In the genomic region with DNA sequence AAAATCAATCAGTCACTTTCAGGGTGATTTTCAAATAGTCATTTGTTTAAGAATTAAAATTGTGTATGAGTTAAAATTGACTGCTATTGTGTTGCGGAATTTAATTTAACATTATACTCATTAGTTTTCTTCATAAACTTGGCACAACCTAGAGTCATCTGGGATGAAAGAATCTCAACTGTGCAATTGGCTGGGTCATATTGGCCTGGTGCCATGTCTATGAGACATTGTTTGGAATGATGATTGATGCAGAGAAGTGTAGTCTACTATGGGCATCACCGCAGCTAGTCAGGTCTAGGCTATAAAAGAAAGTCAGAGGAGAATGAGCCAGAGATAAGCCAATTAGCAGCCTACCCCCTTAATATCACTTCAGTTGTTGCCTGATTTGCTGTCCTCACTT, we compare ENCODE assay signal across 29 mouse cellular contexts.
DNase-seq lines count a peak whose midpoint lies in the region; ATAC-seq and TF ChIP-seq lines count a peak whose summit lies in the region.
"Had no signal": no experiment of that assay in that cellular context is flagged by ENCODE, and none has a peak within 500 bp of the region (broad histone marks: within the 10 kb centered on the region; RNA-seq: fewer than 3 reads in every experiment).

No protein-coding gene starts in this region.

- peaks cover 4% of the 10 kb centered on the region; the same call in 1 of the 2 replicates for H3K36me3 ChIP-seq in hindbrain, embryonic 16.5 days (ENCODE audit: control insufficient read depth, insufficient read depth, low read length)
- no peaks in the 10 kb centered on the region for H3K36me3 ChIP-seq in hindbrain, postnatal 0 days (ENCODE audit: insufficient read depth, low read length)
- H3K36me3 ChIP-seq: heart, embryonic 13.5 days; intestine, embryonic 15.5 days; liver, embryonic 12.5 days; midbrain, embryonic 12.5 days; neural tube, embryonic 13.5 days had no signal

- H3K9ac ChIP-seq in hindbrain, embryonic 16.5 days (ENCODE audit: low read depth, low read length): no peak overlapping the region
- H3K9ac ChIP-seq in hindbrain, postnatal 0 days (replicated peaks; ENCODE audit: low read length): no peak overlapping the region
- H3K9ac ChIP-seq: forebrain, postnatal 0 days; heart, embryonic 13.5 days; hindbrain, embryonic 15.5 days; intestine, embryonic 15.5 days; liver, embryonic 12.5 days; liver, postnatal 0 days; midbrain, embryonic 12.5 days; neural tube, embryonic 13.5 days had no signal

- WGBS in hindbrain, embryonic 16.5 days: 70% methylated on average over 2 of the region's 2 CpGs
- WGBS in hindbrain, postnatal 0 days: 61% methylated on average over 2 of the region's 2 CpGs

- H3K27ac ChIP-seq in hindbrain, embryonic 16.5 days (ENCODE audit: low read depth, low read length): no peak overlapping the region
- no peak overlapping the region for H3K27ac ChIP-seq in hindbrain, postnatal 0 days
- no peak overlapping the region for H3K27ac ChIP-seq in layer of hippocampus, adult 2 months
- H3K27ac ChIP-seq: heart, embryonic 13.5 days; hindbrain, embryonic 15.5 days; intestine, embryonic 15.5 days; kidney, postnatal 0 days; left cerebral cortex, adult 2 months; liver, embryonic 12.5 days; midbrain, embryonic 12.5 days; neural tube, embryonic 13.5 days; stomach, postnatal 0 days had no signal

- H3K4me2 ChIP-seq in hindbrain, embryonic 16.5 days (ENCODE audit: low read length): no peak overlapping the region
- no peak overlapping the region for H3K4me2 ChIP-seq in hindbrain, postnatal 0 days (ENCODE audit: low read depth, low read length)
- H3K4me2 ChIP-seq: heart, embryonic 13.5 days; hindbrain, embryonic 15.5 days; intestine, embryonic 15.5 days; liver, embryonic 12.5 days; midbrain, embryonic 12.5 days; neural tube, embryonic 13.5 days had no signal

- no peak for DNase-seq in hindbrain, postnatal 0 days (ENCODE audit: low spot score)
- peak; percentile 58 for DNase-seq in brain, embryonic 14.5 days (ENCODE audit: low read depth)
- peak; percentile 39 for DNase-seq in cerebellum, adult 8-10 months
- DNase-seq in cerebellum, postnatal 36 days: peak; percentile 33 to 35
- DNase-seq in T-cell, adult 2 months (ENCODE audit: low spot score): no peak
- DNase-seq in layer of hippocampus, adult 2 months (ENCODE audit: low spot score in 2 of 2): no peak
- DNase-seq: adrenal gland, postnatal 10 days; B cell, adult 2 months; forebrain, postnatal 0 days; gastrocnemius, postnatal 10 days; heart, postnatal 10 days; kidney, adult 8-10 months; kidney, postnatal 4 days; liver, postnatal 0 days; lung, postnatal 4 days; right cerebral cortex, postnatal 4 days; thymus, adult 18-20 months; thymus, postnatal 25 days had no signal

- H3K4me1 ChIP-seq in hindbrain, embryonic 16.5 days (ENCODE audit: control insufficient read depth, insufficient read depth, low read depth, low read length): no peaks in the 10 kb centered on the region
- H3K4me1 ChIP-seq in hindbrain, postnatal 0 days (ENCODE audit: insufficient read depth, low read length): no peaks in the 10 kb centered on the region
- H3K4me1 ChIP-seq: heart, embryonic 13.5 days; intestine, embryonic 15.5 days; liver, embryonic 12.5 days; megakaryocyte, embryonic 14.5 days; neural tube, embryonic 13.5 days had no signal

- H3K4me3 ChIP-seq in hindbrain, embryonic 16.5 days (ENCODE audit: low read length): no peak overlapping the region
- H3K4me3 ChIP-seq in hindbrain, postnatal 0 days (ENCODE audit: low read length): no peak overlapping the region
- no peak overlapping the region for H3K4me3 ChIP-seq in layer of hippocampus, adult 2 months
- H3K4me3 ChIP-seq: heart, embryonic 13.5 days; hindbrain, embryonic 15.5 days; intestine, embryonic 15.5 days; left cerebral cortex, adult 2 months; liver, embryonic 12.5 days; megakaryocyte, embryonic 14.5 days; midbrain, embryonic 12.5 days; neural tube, embryonic 13.5 days had no signal

- no peak for TF ChIP-seq POLR2A in brain, embryonic 14.5 days (IDR thresholded peaks at IDR 0.05; ENCODE audit: borderline replicate concordance, extremely low read depth, insufficient read depth, insufficient read length, poor library complexity, severe bottlenecking)

- H3K9me3 ChIP-seq in hindbrain, embryonic 16.5 days (ENCODE audit: control insufficient read depth, low read length): no peaks in the 10 kb centered on the region
- no peaks in the 10 kb centered on the region for H3K9me3 ChIP-seq in hindbrain, postnatal 0 days (ENCODE audit: low read length)
- H3K9me3 ChIP-seq: heart, embryonic 13.5 days; hindbrain, embryonic 15.5 days; intestine, embryonic 15.5 days; liver, embryonic 12.5 days; megakaryocyte, embryonic 14.5 days; midbrain, embryonic 12.5 days; neural tube, embryonic 13.5 days had no signal

- no peaks in the 10 kb centered on the region for H3K27me3 ChIP-seq in hindbrain, embryonic 16.5 days (replicated peaks; ENCODE audit: control insufficient read depth, insufficient read depth, low read length)
- H3K27me3 ChIP-seq in hindbrain, postnatal 0 days (ENCODE audit: insufficient read depth, low read length): no peaks in the 10 kb centered on the region
- H3K27me3 ChIP-seq: heart, embryonic 13.5 days; hindbrain, embryonic 15.5 days; intestine, embryonic 15.5 days; liver, embryonic 12.5 days; megakaryocyte, embryonic 14.5 days; midbrain, embryonic 12.5 days; neural tube, embryonic 13.5 days had no signal

- 0 out of 2 replicates have a peak, but pooled peaks have one; percentile 34 for ATAC-seq in hindbrain, embryonic 16.5 days
- ATAC-seq in hindbrain, postnatal 0 days: no peak
- ATAC-seq: forebrain, postnatal 0 days; intestine, embryonic 15.5 days; liver, embryonic 12.5 days; liver, postnatal 0 days had no signal

- no peak for TF ChIP-seq CTCF in hindbrain, postnatal 0 days (IDR thresholded peaks at IDR 0.05; ENCODE audit: low read depth)
- TF ChIP-seq CTCF in brain, embryonic 14.5 days (IDR thresholded peaks at IDR 0.05; ENCODE audit: borderline replicate concordance, extremely low read depth, insufficient read depth, insufficient read length): no peak
- TF ChIP-seq CTCF in layer of hippocampus, adult 2 months (conservative IDR thresholded peaks at IDR 0.05): no peak

Comparison
In these comparisons a context has a peak if more than half of its experiments do, and no peak if none do; other contexts are left out.
1. DNase-seq: peak in brain, embryonic 14.5 days (single experiment), cerebellum, adult 8-10 months (single experiment) and cerebellum, postnatal 36 days (2 of 2); none in hindbrain, postnatal 0 days (single experiment), T-cell, adult 2 months (single experiment) and layer of hippocampus, adult 2 months (0 of 2).